Mouse (Mus musculus): ENCODE measurements around the gene Brat1. TPM values are rescaled to one million over a fixed set of nuclear protein-coding genes. Genes with fewer than 3 reads are reported as not detected.

The Brat1 gene
- polyA plus RNA-seq, 1 experiment from 2014 or later = 17.1 TPM

DNA sequence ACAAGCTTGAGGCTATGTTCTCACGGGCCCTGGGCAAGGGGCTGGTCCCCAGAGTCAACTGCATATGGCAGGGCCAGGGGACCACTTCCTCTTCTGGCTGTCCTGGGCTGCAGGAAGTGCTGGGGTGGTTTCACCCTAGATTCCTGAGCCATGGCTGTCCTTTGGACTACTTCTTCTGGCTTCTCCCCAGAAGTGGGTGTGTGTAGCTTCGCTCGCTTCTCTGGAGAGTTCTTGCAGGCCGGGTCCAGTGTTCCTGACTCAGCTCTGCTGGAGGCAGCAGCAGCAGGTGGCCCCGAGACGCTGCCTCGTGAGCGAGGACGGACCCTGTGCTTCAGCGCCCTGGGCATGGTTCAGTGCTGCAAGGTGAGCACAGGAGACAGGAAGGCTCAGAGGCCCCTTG, 43.6 kb downstream of the Brat1 start:
- Histone ChIP-seq H3K4me1 (replicated peaks; ENCODE audit: control insufficient read depth, insufficient read depth, low read length) (no peaks in the 10 kb centered on the region), H3K9ac (ENCODE audit: low read length) (no peak overlapping the region), H3K27ac (ENCODE audit: low read depth, low read length) (no peak overlapping the region), H3K9me3 (ENCODE audit: control insufficient read depth, low read length) (no peaks in the 10 kb centered on the region; the same call in 1 of the 2 replicates), H3K27me3 (ENCODE audit: control insufficient read depth, insufficient read depth, low read length) (no peaks in the 10 kb centered on the region), H3K36me3 (ENCODE audit: control insufficient read depth, insufficient read depth, low read length) (no peaks in the 10 kb centered on the region), H3K4me3 (ENCODE audit: low read depth, low read length) (no peak overlapping the region), H3K4me2 (ENCODE audit: low read depth, low read length, severe bottlenecking) (no peak overlapping the region)
- WGBS = 85% methylated on average over 10 of the region's 10 CpGs
- DNase-seq (ENCODE audit: low spot score) (no peak), ATAC-seq (replicated peaks; ENCODE audit: low FRiP score) (no peak)

DNA sequence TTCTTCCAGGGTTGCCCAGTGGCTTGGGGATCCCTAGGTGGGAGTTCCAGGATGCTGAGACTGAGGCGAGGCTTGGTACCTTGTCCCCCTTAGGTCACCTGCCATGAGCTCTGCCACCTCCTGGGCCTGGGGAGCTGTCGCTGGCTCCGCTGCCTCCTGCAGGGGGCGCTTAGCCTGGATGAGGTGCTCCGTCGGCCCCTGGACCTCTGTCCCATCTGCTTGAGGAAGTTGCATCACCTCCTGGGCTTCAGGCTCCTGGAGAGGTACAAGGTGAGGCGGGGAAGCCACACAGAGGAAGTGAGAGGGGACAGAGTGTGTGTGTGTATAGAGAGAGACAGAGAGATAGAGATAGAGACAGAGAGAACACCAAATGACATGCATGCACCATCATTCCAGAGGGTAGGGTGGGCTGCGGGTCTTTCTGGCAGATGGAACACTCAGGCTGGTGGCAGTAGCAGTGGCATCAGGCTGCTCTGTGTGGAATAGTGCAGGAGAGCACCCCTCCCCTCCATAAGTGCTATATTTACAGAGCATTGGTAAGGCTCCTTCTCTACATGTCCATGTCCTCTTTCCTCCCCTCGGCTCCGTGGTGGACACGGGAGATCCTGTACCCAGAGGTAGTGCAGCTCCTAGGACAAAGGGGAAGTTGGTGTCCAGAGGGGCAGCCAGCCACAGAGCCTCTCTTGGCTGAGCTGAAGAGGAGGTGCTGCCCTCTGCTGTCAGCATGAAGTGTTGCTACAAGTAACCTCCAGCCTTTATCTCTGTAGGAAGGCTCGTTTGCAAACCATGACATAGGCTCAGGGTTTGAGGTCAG, 44.5 kb downstream of the Brat1 start:
- Histone ChIP-seq H3K4me3 (ENCODE audit: low read depth, low read length) (peak overlapping the region; percentile 3; the same call in 1 of the 2 replicates), H3K27me3 (ENCODE audit: control insufficient read depth, insufficient read depth, low read length) (no peaks in the 10 kb centered on the region), H3K4me2 (ENCODE audit: low read depth, low read length, severe bottlenecking) (peak overlapping the region; percentile 28), H3K36me3 (ENCODE audit: control insufficient read depth, insufficient read depth, low read length) (no peaks in the 10 kb centered on the region), H3K27ac (ENCODE audit: low read depth, low read length) (no peak overlapping the region), H3K9me3 (ENCODE audit: control insufficient read depth, low read length) (no peaks in the 10 kb centered on the region; the same call in 1 of the 2 replicates), H3K9ac (ENCODE audit: low read length) (peak overlapping the region; percentile 55), H3K4me1 (replicated peaks; ENCODE audit: control insufficient read depth, insufficient read depth, low read length) (no peaks in the 10 kb centered on the region)
- WGBS = 25% methylated on average over 12 of the region's 12 CpGs
- ATAC-seq (replicated peaks; ENCODE audit: low FRiP score) = peak; percentile 83
- peak; percentile 84 for DNase-seq (ENCODE audit: low spot score)

DNA sequence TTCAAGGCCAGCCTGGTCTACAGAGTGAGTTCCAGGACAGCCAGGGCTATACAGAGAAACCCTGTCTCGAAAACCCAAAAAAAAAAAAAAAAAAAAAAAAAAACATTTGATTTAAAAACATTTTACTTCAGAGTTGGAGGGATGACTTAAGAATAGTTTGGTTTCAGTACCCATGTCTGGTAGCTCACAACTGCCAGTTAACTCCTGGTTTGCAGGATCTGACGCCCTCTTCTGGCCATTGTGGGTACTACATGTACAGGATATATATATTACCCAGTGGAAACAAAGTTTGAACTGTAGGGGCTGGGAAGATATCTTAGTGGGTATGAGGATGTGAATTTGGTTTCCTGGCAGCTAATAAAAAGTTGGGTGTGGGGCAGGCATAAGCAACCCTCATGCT, 46.1 kb downstream of the Brat1 start:
- no peak for DNase-seq (ENCODE audit: low spot score)
- Histone ChIP-seq H3K27me3 (ENCODE audit: control insufficient read depth, insufficient read depth, low read length) (no peaks in the 10 kb centered on the region), H3K9me3 (ENCODE audit: control insufficient read depth, low read length) (no peaks in the 10 kb centered on the region; the same call in 1 of the 2 replicates), H3K27ac (ENCODE audit: low read depth, low read length) (no peak overlapping the region), H3K4me3 (ENCODE audit: low read depth, low read length) (no peak overlapping the region), H3K4me2 (ENCODE audit: low read depth, low read length, severe bottlenecking) (no peak overlapping the region), H3K36me3 (ENCODE audit: control insufficient read depth, insufficient read depth, low read length) (no peaks in the 10 kb centered on the region), H3K9ac (ENCODE audit: low read length) (no peak overlapping the region), H3K4me1 (replicated peaks; ENCODE audit: control insufficient read depth, insufficient read depth, low read length) (no peaks in the 10 kb centered on the region)
- WGBS = 3% methylated on average over 1 of the region's 2 CpGs
- ATAC-seq (replicated peaks; ENCODE audit: low FRiP score) = no peak

DNA sequence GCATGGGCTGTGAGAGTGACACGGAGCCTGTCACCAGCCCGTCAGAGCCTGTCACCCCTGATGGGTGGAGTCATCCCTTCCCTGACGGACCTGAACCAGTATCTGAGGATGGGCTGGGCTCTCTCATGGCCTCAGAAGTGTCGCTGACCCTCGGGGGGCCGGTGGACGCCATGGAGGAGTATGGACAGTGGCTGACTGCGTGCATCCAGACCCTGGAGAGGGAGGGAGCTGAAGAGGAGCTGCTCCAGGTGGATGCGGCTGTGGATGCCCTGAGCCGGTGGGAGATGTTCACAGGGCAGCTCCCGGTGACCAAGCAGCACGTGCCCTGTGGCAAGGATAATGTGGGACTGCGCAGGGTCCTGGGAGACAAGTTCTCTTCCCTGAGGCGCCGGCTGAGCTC, 47.2 kb downstream of the Brat1 start:
- Histone ChIP-seq H3K9ac (ENCODE audit: low read length) (no peak overlapping the region), H3K27ac (ENCODE audit: low read depth, low read length) (no peak overlapping the region), H3K4me3 (ENCODE audit: low read depth, low read length) (no peak overlapping the region), H3K4me2 (ENCODE audit: low read depth, low read length, severe bottlenecking) (no peak overlapping the region), H3K27me3 (ENCODE audit: control insufficient read depth, insufficient read depth, low read length) (no peaks in the 10 kb centered on the region), H3K36me3 (ENCODE audit: control insufficient read depth, insufficient read depth, low read length) (no peaks in the 10 kb centered on the region), H3K4me1 (replicated peaks; ENCODE audit: control insufficient read depth, insufficient read depth, low read length) (no peaks in the 10 kb centered on the region), H3K9me3 (ENCODE audit: control insufficient read depth, low read length) (no peaks in the 10 kb centered on the region; the same call in 1 of the 2 replicates)
- 90% methylated on average over 15 of the region's 15 CpGs for WGBS
- ATAC-seq (replicated peaks; ENCODE audit: low FRiP score) (no peak), DNase-seq (ENCODE audit: low spot score) (no peak)

DNA sequence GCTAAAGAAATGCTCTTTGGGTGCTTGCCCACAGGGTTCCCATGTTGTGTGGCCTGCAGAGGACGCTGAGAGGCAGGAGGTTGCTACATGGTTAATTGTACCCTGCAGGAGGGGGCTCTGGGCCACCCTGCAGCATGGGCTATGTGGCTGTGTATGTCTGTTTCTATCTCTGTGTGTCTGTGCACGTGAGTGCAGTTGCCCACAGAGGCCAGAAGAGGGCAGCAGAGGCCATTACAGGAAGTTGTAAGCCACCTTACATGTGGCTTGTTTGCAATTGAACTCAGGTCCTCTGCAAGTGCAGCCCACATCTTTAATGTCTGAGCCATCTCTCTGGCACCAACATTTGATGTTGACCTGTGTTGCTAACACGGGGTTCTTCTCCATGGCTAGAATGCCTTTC, 47.8 kb downstream of the Brat1 start:
- Histone ChIP-seq H3K27ac (ENCODE audit: low read depth, low read length) (no peak overlapping the region), H3K9me3 (ENCODE audit: control insufficient read depth, low read length) (no peaks in the 10 kb centered on the region; the same call in 1 of the 2 replicates), H3K4me3 (ENCODE audit: low read depth, low read length) (no peak overlapping the region), H3K36me3 (ENCODE audit: control insufficient read depth, insufficient read depth, low read length) (no peaks in the 10 kb centered on the region), H3K9ac (ENCODE audit: low read length) (no peak overlapping the region), H3K4me2 (ENCODE audit: low read depth, low read length, severe bottlenecking) (no peak overlapping the region), H3K27me3 (ENCODE audit: control insufficient read depth, insufficient read depth, low read length) (no peaks in the 10 kb centered on the region), H3K4me1 (replicated peaks; ENCODE audit: control insufficient read depth, insufficient read depth, low read length) (no peaks in the 10 kb centered on the region)
- no peak for DNase-seq (ENCODE audit: low spot score)
- ATAC-seq (replicated peaks; ENCODE audit: low FRiP score) = no peak
- WGBS = 91% methylated on average over 3 of the region's 3 CpGs

DNA sequence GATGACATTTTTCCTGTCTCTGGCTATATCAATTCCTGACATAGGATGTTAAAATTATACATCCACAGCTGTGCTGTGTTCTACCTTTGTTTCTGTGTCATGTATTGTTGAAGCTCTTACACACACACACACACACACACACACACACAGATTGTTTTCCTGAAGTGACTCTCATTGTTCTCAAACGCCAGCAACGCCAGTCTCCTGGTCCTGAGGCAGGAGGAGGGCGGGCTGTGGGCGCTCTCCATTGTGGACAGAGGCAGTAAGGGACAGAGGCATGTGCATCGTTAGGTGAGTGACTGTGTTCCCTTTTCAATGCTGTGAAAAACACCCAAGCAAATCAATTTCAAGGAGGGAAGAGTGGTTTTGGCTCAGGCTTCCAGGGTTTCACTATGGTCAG, 48.4 kb downstream of the Brat1 start:
- no peaks in the 10 kb centered on the region for H3K4me1 ChIP-seq (replicated peaks; ENCODE audit: control insufficient read depth, insufficient read depth, low read length)

DNA sequence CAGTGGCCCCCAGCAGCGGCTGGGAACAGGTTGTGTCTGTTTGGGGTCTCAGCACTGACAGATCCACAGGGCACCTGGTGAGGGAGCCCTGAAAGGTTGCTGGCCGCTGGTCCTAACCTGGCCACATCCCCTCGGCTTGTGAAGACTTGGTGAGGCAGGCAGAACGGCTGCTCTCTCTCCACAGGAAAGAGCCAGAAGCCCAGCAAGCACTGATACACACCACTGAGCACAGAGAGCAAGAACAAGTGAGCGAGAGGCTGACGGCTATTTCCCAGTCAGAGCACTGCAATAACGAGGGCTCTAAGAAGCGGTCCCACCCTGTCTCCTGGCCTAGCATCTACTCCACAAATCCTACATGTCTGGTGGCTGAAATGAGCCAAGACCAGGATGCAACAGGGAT, 54.1 kb downstream of the Brat1 start:
- 80% methylated on average over 8 of the region's 8 CpGs for WGBS
- no peak overlapping the region for H3K4me3 ChIP-seq (ENCODE audit: low read depth, low read length)
- no peak overlapping the region for H3K4me2 ChIP-seq (ENCODE audit: low read depth, low read length, severe bottlenecking)
- no peak overlapping the region for H3K9ac ChIP-seq (ENCODE audit: low read length)
- H3K36me3 ChIP-seq (ENCODE audit: control insufficient read depth, insufficient read depth, low read length) = peaks cover 3% of the 10 kb centered on the region; the same call in 1 of the 2 replicates
- H3K27me3 ChIP-seq (ENCODE audit: control insufficient read depth, insufficient read depth, low read length) = no peaks in the 10 kb centered on the region
- H3K27ac ChIP-seq (ENCODE audit: low read depth, low read length) = no peak overlapping the region
- no peaks in the 10 kb centered on the region for H3K9me3 ChIP-seq (ENCODE audit: control insufficient read depth, low read length)
- ATAC-seq (replicated peaks; ENCODE audit: low FRiP score) (no peak), DNase-seq (ENCODE audit: low spot score) (no peak)
- no peaks in the 10 kb centered on the region for H3K4me1 ChIP-seq (replicated peaks; ENCODE audit: control insufficient read depth, insufficient read depth, low read length)

More for the DNA sequence above, 48.4 kb downstream of the Brat1 start:
- Histone ChIP-seq H3K9ac (ENCODE audit: low read length) (no peak overlapping the region), H3K4me2 (ENCODE audit: low read depth, low read length, severe bottlenecking) (no peak overlapping the region), H3K27ac (ENCODE audit: low read depth, low read length) (no peak overlapping the region), H3K9me3 (ENCODE audit: control insufficient read depth, low read length) (no peaks in the 10 kb centered on the region; the same call in 1 of the 2 replicates), H3K36me3 (ENCODE audit: control insufficient read depth, insufficient read depth, low read length) (no peaks in the 10 kb centered on the region), H3K27me3 (ENCODE audit: control insufficient read depth, insufficient read depth, low read length) (no peaks in the 10 kb centered on the region), H3K4me3 (ENCODE audit: low read depth, low read length) (no peak overlapping the region)
- WGBS = 65% methylated on average over 5 of the region's 5 CpGs
- no peak for DNase-seq (ENCODE audit: low spot score)
- no peak for ATAC-seq (replicated peaks; ENCODE audit: low FRiP score)

DNA sequence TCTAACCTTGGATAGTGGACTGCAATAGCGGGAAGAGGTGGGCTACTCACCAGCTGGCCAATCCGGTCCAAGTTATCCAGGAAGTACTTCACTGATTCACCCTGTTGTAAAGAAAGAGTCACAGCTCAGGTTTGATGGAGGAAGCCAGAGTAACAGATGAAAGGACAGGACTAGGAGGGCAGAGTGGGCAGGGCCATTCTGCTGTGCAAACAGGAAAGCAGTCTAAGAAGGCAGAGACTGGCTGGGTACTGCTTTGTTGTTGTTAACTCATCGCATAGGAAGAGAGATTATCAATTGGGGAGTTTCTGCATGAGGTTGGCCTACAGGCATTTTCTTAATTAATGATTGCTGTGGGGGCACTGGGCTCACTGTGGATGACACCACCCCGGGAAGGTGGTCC, 57.7 kb downstream of the Brat1 start:
- ATAC-seq (replicated peaks; ENCODE audit: low FRiP score) (no peak), DNase-seq (ENCODE audit: low spot score) (no peak)
- Histone ChIP-seq H3K4me2 (ENCODE audit: low read depth, low read length, severe bottlenecking) (no peak overlapping the region), H3K4me1 (replicated peaks; ENCODE audit: control insufficient read depth, insufficient read depth, low read length) (peaks cover under 1% of the 10 kb centered on the region; the same call in 1 of the 2 replicates), H3K36me3 (ENCODE audit: control insufficient read depth, insufficient read depth, low read length) (peaks cover 3% of the 10 kb centered on the region; the same call in 1 of the 2 replicates), H3K27ac (ENCODE audit: low read depth, low read length) (no peak overlapping the region), H3K9ac (ENCODE audit: low read length) (no peak overlapping the region), H3K4me3 (ENCODE audit: low read depth, low read length) (no peak overlapping the region), H3K27me3 (ENCODE audit: control insufficient read depth, insufficient read depth, low read length) (no peaks in the 10 kb centered on the region), H3K9me3 (ENCODE audit: control insufficient read depth, low read length) (no peaks in the 10 kb centered on the region)
- WGBS = 86% methylated on average over 4 of the region's 4 CpGs

Data from forebrain, embryonic 11.5 days (tissue).